ENCODE assay signal across 18 mouse cellular contexts in genomic region chr12:83413684-83414083, GRCm38 (mm10).
"Had no signal": no experiment of that assay in that cellular context is flagged by ENCODE, and none has a peak within 500 bp of the region (broad histone marks: within the 10 kb centered on the region; RNA-seq: fewer than 3 reads in every experiment).

No protein-coding gene starts in this region.

- H3K9ac ChIP-seq: lung, embryonic 14.5 days; midbrain, embryonic 12.5 days; neural tube, embryonic 13.5 days; neural tube, embryonic 15.5 days had no signal

- H3K4me3 ChIP-seq: midbrain, embryonic 12.5 days; myocyte; neural tube, embryonic 13.5 days; neural tube, embryonic 15.5 days had no signal

- H3K9me3 ChIP-seq: midbrain, embryonic 12.5 days; neural tube, embryonic 13.5 days; neural tube, embryonic 15.5 days had no signal

- H3K27ac ChIP-seq: midbrain, embryonic 12.5 days; neural tube, embryonic 13.5 days; neural tube, embryonic 15.5 days had no signal

- H3K27me3 ChIP-seq: midbrain, embryonic 12.5 days; neural tube, embryonic 13.5 days; neural tube, embryonic 15.5 days had no signal

- H3K36me3 ChIP-seq: midbrain, embryonic 12.5 days; neural tube, embryonic 13.5 days; neural tube, embryonic 15.5 days had no signal

- H3K4me2 ChIP-seq: lung, embryonic 14.5 days; midbrain, embryonic 12.5 days; neural tube, embryonic 13.5 days; neural tube, embryonic 15.5 days had no signal

- ATAC-seq: midbrain, embryonic 16.5 days had no signal

- DNase-seq: lung, adult 18-20 months; lung, embryonic 14.5 days; lung, postnatal 10 days; lung, postnatal 4 days; midbrain, embryonic 14.5 days; retina, postnatal 1 day; right cerebral cortex, adult 18-20 months; right cerebral cortex, postnatal 25 days; right cerebral cortex, postnatal 4 days; spleen, adult 18-20 months; thymus, adult 18-20 months; thymus, postnatal 14 days; thymus, postnatal 36 days had no signal
